Mouse (Mus musculus) left cerebral cortex, postnatal 10 days (tissue): ENCODE measurements at regions not wholly inside any gene's neighbourhood (a gene's known extent, or its start where the extent isn't known, plus 50 kb on each side); places are given as distances from the start of the nearest gene placed in this dataset.

Source experiments
- DNase-seq, 2 experiments: peaks; one replicate each; pipeline ENCODE4 v3.0.0; 2021 to 2022; ENCODE audit warnings: low spot score in 2 of 2, mixed read lengths in 1 of 2; ENCODE audit errors: extremely low spot score in 1 of 2
- intact Hi-C: fragments of 180-260 bp; cut with DNase I; formaldehyde crosslinking; loops from one replicate; pipeline ENCODE4 v1.15.1; 2025

DNA sequence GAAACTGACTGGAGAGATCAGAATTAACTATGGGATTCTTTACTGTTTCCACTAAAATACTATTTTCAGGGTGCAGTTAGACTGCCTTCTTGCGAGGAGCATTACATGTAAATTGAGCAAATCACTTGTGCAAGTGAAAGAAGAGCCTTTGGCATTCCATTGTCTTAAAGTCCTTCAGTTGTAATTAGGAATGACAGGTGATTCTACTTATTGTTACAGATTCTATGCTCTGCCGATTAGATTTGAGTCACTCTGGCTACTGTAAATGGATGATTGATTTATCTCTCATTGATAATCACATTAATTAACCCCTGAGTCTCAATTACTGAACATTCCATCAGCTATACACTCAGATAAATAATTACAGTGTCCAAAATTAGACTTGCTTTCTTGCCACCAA lies 2784.9 kb upstream of the Gm12353 start:
- intact Hi-C loops = no loop called here
- no peak for DNase-seq

GRCm38 (mm10) chr4:16831598-16831997 lies 2773.7 kb upstream of the Gm12353 start:
- intact Hi-C loops = no loop called here
- DNase-seq = no peak

DNA sequence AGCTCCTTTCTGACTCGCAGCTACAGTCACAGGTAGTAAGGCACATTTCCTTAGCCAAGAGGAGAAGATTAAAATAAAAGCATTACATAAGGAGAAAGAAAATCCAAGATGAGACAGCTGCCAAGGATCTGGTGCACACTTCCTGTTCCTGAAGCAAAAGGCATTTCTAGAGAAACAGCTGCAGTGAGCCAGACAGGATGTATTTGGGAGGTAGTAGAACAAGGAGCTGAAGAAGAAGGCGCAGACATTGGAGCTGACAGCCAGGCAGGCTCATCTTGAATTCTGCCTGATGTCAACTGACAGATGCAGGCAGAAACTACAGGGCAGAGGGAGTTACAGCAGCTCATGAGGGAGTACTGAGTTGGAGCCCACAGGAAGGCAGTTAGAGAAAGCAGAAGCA lies 2757.2 kb upstream of the Gm12353 start:
- DNase-seq = peak in 1 of 2 experiments; percentile 31
- intact Hi-C loops = no loop called here

DNA sequence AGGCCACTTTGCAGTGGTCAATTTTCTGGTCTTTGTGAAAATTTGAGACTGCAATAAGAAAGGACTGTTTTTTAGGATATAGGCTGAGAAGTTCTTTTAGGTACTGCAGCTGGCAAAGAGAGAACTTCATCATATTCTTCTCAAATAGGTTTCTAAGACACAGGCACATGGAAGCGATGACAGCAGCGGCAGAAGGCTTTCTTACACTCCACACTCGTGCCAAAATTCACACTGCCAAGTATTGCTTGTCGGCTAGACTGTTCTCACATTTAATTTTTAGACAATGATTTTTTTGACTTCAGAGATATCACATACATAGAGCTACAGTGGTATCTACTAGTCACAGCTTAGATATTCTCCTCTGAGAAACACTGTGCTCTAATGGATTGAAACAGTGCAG lies 2752.6 kb upstream of the Gm12353 start:
- intact Hi-C loops = no loop called here
- peak; percentile 26 to 63 for DNase-seq
